Mouse (Mus musculus) liver, embryonic 13.5 days (tissue): ENCODE data around the gene Ep400. TPM values are rescaled to one million over a fixed set of nuclear protein-coding genes. Genes with fewer than 3 reads are reported as not detected.
"Not testable (repeated sequence)": the region's sequence is repeated elsewhere in the genome, so short reads cannot be mapped to it uniquely, and the experiment has no call there.

ENCODE experiments used
- ATAC-seq: fragments of 200-750 bp; cut with Nextera tagmentation; 2 replicates; pipeline ENCODE4 v1.8.0; 2017; ENCODE audit warnings: low read depth, mild to moderate bottlenecking, moderate number of reproducible peaks, moderate library complexity
- DNase-seq: peaks from one replicate; pipeline ENCODE4 v3.0.0; 2022
- H3K27ac ChIP-seq: fragments of 300-500 bp; sonication (generic); 2 replicates; pipeline ENCODE4 v1.5.1; 2015; ENCODE audit warnings: moderate library complexity, mild to moderate bottlenecking, inconsistent platforms
- H3K27me3 ChIP-seq: fragments of 300-500 bp; sonication (generic); 2 replicates; pipeline ENCODE4 v1.6.1; 2015; ENCODE audit warnings: mild to moderate bottlenecking, inconsistent platforms
- H3K36me3 ChIP-seq: fragments of 300-500 bp; sonication (generic); 2 replicates; pipeline ENCODE4 v1.6.1; 2015; ENCODE audit warnings: mild to moderate bottlenecking, inconsistent platforms
- H3K4me1 ChIP-seq: fragments of 300-500 bp; sonication (generic); replicated peaks from 2 replicates; pipeline ENCODE4 v1.6.1; 2015; ENCODE audit warnings: inconsistent platforms
- H3K4me2 ChIP-seq: fragments of 300-500 bp; sonication (generic); 2 replicates; pipeline ENCODE4 v1.6.1; 2015; ENCODE audit warnings: inconsistent platforms, mild to moderate bottlenecking, moderate library complexity
- H3K4me3 ChIP-seq: fragments of 300-500 bp; sonication (generic); replicated peaks from 2 replicates; pipeline ENCODE4 v1.5.1; 2015; ENCODE audit warnings: mild to moderate bottlenecking, inconsistent platforms
- H3K9ac ChIP-seq: fragments of 300-500 bp; sonication (generic); 2 replicates; pipeline ENCODE4 v1.6.1; 2015; ENCODE audit warnings: mild to moderate bottlenecking, inconsistent platforms
- H3K9me3 ChIP-seq: fragments of 300-500 bp; sonication (generic); replicated peaks from 2 replicates; pipeline ENCODE4 v1.6.1; 2016; ENCODE audit warnings: inconsistent platforms
- WGBS: fragments of 180-500 bp; shearing (Covaris S2); methylation state at CpG from one replicate; pipeline ENCODE4 v1.1.7; 2015; ENCODE audit not compliant: insufficient replicate concordance; 5-methylcytosine and 5-hydroxymethylcytosine counted together
- polyA plus RNA-seq: library from polyadenylated mRNA; unstranded; fragments of >200 nt; fragmentation: Nextera tagmentation; extraction: Ambion mirVana; gene quantifications from 2 replicates; pipeline ENCODE4 v1.2.1, GENCODE M21; 2015

Ep400 gene
- polyA plus RNA-seq, 1 experiment from 2014 or later = 15.7 TPM

DNA sequence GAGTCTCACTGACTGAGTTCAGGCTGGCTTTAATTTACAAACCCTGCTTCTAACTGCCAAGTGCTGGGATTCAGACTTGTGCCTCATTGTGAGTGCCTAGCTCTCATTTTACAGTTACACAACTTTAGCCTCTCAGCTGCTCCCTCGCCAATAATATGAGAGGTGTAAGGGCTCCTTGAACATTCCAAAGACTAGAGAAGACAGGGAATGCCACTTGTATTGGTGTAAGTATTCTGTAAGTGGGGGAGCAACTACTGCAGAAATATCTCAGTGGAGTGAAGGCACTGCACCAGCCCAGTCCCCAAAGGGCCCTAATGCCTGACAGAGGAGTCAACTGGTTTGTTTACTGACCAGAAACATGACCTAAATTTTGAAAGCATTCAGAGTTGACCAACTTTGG lies 42.7 kb downstream of the Ep400 start:
- whole genome bisulfite sequencing = 74% methylated on average over 1 of the region's 1 CpGs

DNA sequence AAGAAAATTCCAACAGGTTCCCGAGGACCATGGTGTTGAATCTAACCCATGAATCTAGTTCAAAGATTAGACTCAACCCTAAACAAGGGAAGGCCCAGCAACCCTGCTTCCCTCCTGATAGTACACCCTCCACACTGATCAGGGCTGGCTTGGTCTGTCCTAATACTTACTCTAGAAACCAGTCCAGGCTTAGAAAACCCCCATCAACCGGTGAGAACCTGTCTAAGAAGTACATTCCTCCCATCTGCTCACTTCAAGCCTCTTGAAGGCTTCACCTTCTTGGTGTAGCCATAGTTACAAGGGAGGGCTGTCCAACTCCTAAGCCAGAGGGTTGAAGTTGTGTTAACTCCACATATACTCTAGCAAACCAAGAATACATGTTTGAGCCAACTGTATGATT lies 47.0 kb downstream of the Ep400 start:
- ATAC-seq (no peak), DNase-seq (no peak)
- Histone ChIP-seq H3K9me3 (no peaks in the 10 kb centered on the region), H3K27ac (no peak overlapping the region), H3K27me3 (no peaks in the 10 kb centered on the region), H3K4me2 (no peak overlapping the region), H3K9ac (no peak overlapping the region), H3K4me3 (no peak overlapping the region), H3K4me1 (peaks cover 6% of the 10 kb centered on the region), H3K36me3 (peaks cover 87% of the 10 kb centered on the region)
- WGBS = 79% methylated on average over 2 of the region's 2 CpGs

More for the DNA sequence above, 42.7 kb downstream of the Ep400 start:
- H3K4me2 ChIP-seq = no peak overlapping the region
- H3K9ac ChIP-seq = no peak overlapping the region
- peaks cover 88% of the 10 kb centered on the region for H3K36me3 ChIP-seq
- ATAC-seq (no peak), DNase-seq (no peak)
- H3K27ac ChIP-seq = no peak overlapping the region
- H3K4me1 ChIP-seq = no peaks in the 10 kb centered on the region
- no peaks in the 10 kb centered on the region for H3K9me3 ChIP-seq
- H3K27me3 ChIP-seq = no peaks in the 10 kb centered on the region
- no peak overlapping the region for H3K4me3 ChIP-seq

DNA sequence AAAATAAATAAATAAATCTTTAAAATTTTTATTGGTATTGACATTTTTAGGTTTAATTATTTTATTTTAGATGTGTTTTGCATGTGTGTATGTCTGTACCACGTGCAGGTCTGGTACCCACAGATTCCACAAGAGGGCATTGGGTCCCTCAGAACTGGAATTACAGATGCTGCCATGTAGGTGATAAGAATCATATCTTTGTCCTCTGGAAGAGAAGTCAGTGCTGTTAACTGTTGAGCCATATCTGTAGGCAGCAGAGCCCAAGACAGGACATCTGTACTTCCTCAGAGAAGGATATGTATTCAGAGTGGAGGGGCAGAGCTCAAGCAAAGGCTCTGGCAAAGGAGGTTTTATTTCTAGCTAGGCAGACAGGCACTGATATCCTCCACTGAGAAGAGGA lies 49.1 kb downstream of the Ep400 start:
- H3K9me3 ChIP-seq, H3K9ac ChIP-seq, H3K4me2 ChIP-seq, H3K4me3 ChIP-seq, H3K27me3 ChIP-seq, H3K27ac ChIP-seq, H3K4me1 ChIP-seq: not testable (repeated sequence)
- peaks cover 83% of the 10 kb centered on the region for H3K36me3 ChIP-seq
- ATAC-seq = peak; percentile 89
- 35% methylated on average over 1 of the region's 1 CpGs for WGBS
- DNase-seq = peak; percentile 20

DNA sequence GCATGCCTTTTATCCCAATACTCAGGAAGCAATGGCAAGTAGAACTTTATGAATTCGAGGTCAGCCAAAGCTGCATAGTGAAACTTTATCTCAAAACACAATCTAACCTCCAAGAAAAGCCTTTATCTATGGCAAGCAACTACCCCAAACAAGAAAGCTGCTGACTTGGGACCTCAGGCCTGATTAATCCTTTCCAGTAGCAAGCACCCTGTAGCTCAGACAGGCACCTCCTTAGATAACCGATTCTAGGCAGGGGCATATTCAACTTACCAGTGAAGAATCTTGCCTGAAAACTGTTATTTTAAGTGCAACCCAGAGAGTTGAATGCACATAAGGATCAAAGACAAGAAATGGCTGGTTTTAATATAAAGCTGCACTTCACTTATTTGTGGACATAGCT lies 59.1 kb downstream of the Ep400 start:
- H3K27ac ChIP-seq = no peak overlapping the region
- DNase-seq (peak; percentile 5), ATAC-seq (peak; percentile 75)
- H3K36me3 ChIP-seq = peaks cover 64% of the 10 kb centered on the region
- H3K4me2 ChIP-seq = no peak overlapping the region
- peaks cover 18% of the 10 kb centered on the region for H3K4me1 ChIP-seq
- H3K9me3 ChIP-seq = no peaks in the 10 kb centered on the region
- H3K27me3 ChIP-seq = no peaks in the 10 kb centered on the region
- no peak overlapping the region for H3K9ac ChIP-seq
- H3K4me3 ChIP-seq = no peak overlapping the region
- 28% methylated on average over 2 of the region's 2 CpGs for WGBS

DNA sequence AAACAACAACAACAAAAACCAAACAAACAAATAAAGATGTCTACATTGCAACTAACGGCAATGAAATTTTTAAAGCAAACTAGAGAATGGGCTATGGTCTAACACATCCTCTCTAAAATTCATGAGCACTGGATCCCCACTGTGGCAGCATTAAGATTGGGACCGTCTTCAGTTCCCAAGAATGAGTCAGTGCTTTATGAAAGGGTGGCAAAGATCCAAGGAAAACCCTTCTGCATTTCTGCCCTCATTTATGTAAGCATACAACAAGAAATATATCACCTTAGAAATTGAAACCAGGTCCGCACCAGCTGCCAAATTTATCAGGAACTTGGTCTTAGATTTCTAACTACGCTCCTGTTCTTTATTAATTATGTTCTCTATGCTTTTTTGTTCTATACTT lies 61.3 kb downstream of the Ep400 start:
- DNase-seq (no peak), ATAC-seq (no peak)
- Histone ChIP-seq H3K9ac (no peak overlapping the region), H3K4me1 (peaks cover 18% of the 10 kb centered on the region), H3K4me3 (no peak overlapping the region), H3K9me3 (no peaks in the 10 kb centered on the region), H3K36me3 (peaks cover 81% of the 10 kb centered on the region), H3K27me3 (no peaks in the 10 kb centered on the region), H3K27ac (no peak overlapping the region), H3K4me2 (no peak overlapping the region)
- WGBS = 90% methylated on average over 4 of the region's 4 CpGs

DNA sequence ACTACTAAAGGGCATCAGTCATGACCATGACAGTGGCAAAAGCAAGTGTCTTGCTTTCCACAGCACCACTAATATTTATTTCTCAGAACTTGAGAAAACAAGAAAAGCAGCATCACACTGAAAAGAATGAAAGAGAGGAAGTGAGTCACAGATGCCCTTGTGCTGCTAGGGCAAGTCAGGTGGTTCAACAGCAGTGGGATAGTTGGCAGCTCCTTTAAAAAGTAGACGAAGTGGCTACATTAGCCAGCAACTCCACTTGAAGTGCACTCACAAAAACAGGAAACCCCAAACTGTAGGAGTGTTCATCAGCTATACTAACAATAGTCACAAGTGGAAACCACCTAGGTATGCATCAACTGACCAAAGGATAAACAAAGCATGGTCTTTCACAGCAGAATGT lies 66.5 kb downstream of the Ep400 start:
- Histone ChIP-seq H3K9me3 (no peaks in the 10 kb centered on the region), H3K36me3 (peaks cover 97% of the 10 kb centered on the region), H3K4me1 (no peaks in the 10 kb centered on the region), H3K27ac (no peak overlapping the region), H3K9ac (no peak overlapping the region), H3K4me2 (no peak overlapping the region), H3K4me3 (no peak overlapping the region), H3K27me3 (no peaks in the 10 kb centered on the region)
- 55% methylated on average over 1 of the region's 1 CpGs for WGBS
- no peak for ATAC-seq
- no peak for DNase-seq

DNA sequence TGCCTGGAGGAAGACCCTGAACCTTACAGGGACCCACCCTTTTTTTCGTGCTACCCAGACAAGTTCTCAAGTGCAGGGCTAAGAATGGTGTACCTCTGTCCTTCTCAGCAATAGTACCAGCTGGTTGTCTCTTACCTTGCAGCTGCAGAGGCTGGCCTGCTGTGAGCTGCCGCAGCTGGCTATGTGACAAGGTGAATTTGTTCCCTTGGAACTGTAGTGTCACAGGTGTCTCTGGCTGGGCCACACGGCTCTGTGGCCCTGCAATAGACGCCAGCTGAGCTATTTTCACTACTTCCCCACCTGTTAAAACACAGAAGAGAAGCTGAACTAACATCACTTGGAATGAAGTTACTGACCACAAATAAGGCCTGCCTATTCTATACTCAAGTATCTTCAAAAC lies 71.9 kb downstream of the Ep400 start:
- no peaks in the 10 kb centered on the region for H3K9me3 ChIP-seq
- H3K27ac ChIP-seq = no peak overlapping the region
- no peak for ATAC-seq
- no peak overlapping the region for H3K4me2 ChIP-seq
- no peak overlapping the region for H3K9ac ChIP-seq
- WGBS = 81% methylated on average over 4 of the region's 4 CpGs
- H3K4me3 ChIP-seq = no peak overlapping the region
- H3K4me1 ChIP-seq = no peaks in the 10 kb centered on the region
- peaks cover 95% of the 10 kb centered on the region for H3K36me3 ChIP-seq
- DNase-seq = no peak
- H3K27me3 ChIP-seq = no peaks in the 10 kb centered on the region

DNA sequence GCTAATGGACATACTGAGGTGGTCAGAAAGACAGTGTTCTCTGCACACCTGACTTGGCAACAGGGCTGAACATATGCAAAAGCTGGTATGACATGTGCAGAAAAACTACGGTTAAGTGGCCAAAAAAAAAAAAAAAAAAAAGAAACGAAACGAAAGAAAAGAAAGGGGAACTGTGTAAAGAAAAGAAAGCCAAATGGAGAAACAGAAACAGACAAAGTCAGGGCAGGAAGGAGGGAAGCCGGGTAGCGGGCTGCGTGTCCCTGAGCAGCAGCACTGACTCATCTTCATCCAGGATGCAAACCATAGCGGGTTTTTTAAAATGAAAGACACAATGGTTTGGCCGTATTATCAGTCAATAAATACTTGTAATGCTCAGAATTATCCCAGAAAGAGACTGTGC lies 88.5 kb downstream of the Ep400 start:
- no peak overlapping the region for H3K4me2 ChIP-seq
- peaks cover 96% of the 10 kb centered on the region for H3K36me3 ChIP-seq
- H3K4me1 ChIP-seq = no peaks in the 10 kb centered on the region
- 78% methylated on average over 7 of the region's 8 CpGs for WGBS
- ATAC-seq (no peak), DNase-seq (no peak)
- H3K9ac ChIP-seq = no peak overlapping the region
- H3K27me3 ChIP-seq = no peaks in the 10 kb centered on the region
- H3K4me3 ChIP-seq = no peak overlapping the region
- no peaks in the 10 kb centered on the region for H3K9me3 ChIP-seq
- no peak overlapping the region for H3K27ac ChIP-seq

DNA sequence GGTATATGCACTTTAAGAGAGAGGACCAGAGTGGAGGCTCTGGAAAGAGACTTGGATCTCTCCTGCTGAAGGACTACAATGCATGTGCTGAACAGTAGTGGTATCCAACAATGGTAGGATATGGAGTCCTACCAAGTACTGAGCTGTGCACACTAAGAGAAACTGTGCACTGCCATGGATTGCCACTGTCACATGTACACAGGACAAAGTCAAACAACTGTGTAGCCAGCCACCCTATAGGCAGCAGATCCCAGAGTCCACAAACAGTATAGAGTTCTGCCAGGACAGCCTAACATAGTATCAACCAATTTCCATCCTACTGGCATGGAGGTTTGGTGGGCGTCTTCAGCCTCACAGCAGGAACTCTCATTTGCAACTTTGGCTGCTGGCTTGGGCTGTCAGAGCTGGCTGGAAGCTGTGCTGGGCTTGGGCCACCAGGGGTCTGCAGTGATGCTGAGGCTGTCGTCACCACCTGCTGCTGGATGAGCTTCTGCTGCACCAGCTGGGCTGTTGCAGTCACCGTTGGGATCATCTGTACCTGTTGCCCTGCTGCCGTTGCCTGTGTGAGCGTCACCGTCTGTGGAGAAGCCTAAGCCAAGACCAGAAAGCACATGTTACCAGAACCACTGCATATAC lies 104.9 kb downstream of the Ep400 start:
- H3K9ac ChIP-seq = no peak overlapping the region
- H3K27ac ChIP-seq = no peak overlapping the region
- H3K4me1 ChIP-seq = no peaks in the 10 kb centered on the region
- no peaks in the 10 kb centered on the region for H3K27me3 ChIP-seq
- no peak for DNase-seq
- ATAC-seq = peak; percentile 41; the same call in 1 of the 2 replicates
- H3K4me3 ChIP-seq = no peak overlapping the region
- H3K4me2 ChIP-seq = no peak overlapping the region
- whole genome bisulfite sequencing = 80% methylated on average over 6 of the region's 6 CpGs
- no peaks in the 10 kb centered on the region for H3K9me3 ChIP-seq
- peaks cover 92% of the 10 kb centered on the region for H3K36me3 ChIP-seq

DNA sequence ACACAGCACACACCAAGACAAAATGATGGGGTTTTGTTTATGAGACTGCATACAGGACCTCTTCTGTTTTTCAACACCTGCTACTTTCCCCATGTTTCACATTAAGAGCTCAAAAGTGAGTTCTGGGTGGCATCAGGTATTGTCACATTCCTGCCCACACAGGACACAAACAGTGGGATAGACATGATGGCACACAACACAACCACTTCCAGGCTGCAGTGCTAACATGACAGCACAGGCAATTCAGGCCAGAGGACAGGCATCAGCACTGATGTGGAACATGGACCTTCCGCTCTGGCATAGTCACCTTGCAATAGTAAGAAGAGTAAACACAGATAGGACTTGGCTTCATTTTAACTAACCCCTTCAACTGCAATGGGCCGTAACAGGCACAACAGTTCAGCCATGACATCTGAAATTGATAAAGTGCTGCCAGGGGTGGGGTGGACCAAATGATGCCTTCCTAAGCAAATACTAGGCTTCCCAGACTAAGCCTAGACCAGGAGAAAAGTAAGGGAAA lies 105.7 kb downstream of the Ep400 start:
- 85% methylated on average over 2 of the region's 2 CpGs for WGBS
- H3K36me3 ChIP-seq = peaks cover 92% of the 10 kb centered on the region

DNA sequence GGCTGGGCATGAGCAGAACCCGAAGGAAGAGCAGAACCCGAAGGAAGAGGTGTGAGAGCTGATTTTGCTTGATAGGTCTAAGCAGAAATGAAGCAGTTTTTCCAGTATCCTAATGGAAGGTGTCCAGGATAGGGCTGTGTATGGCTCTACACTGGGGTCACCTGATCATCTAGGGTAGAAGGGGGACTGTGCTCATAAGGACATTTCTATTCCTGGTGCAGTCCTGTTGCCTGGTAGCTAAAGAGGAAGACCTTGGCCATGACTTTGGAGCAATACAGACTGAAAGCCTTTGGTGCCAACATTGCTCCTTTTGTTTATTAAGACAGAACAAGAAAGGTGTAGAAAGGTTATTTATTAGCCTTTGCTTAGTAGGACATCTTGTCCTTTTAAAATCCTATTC lies 106.5 kb downstream of the Ep400 start:
- H3K27me3 ChIP-seq = no peaks in the 10 kb centered on the region
- no peak overlapping the region for H3K9ac ChIP-seq
- ATAC-seq (no peak), DNase-seq (no peak)
- no peak overlapping the region for H3K4me2 ChIP-seq
- WGBS = 90% methylated on average over 2 of the region's 2 CpGs
- no peak overlapping the region for H3K27ac ChIP-seq
- H3K9me3 ChIP-seq = no peaks in the 10 kb centered on the region
- H3K36me3 ChIP-seq = peaks cover 92% of the 10 kb centered on the region
- no peaks in the 10 kb centered on the region for H3K4me1 ChIP-seq
- no peak overlapping the region for H3K4me3 ChIP-seq

More for the DNA sequence above, 105.7 kb downstream of the Ep400 start:
- H3K9me3 ChIP-seq = no peaks in the 10 kb centered on the region
- no peaks in the 10 kb centered on the region for H3K27me3 ChIP-seq
- no peak for ATAC-seq
- H3K27ac ChIP-seq = no peak overlapping the region
- DNase-seq = no peak
- H3K9ac ChIP-seq = no peak overlapping the region
- no peaks in the 10 kb centered on the region for H3K4me1 ChIP-seq
- H3K4me3 ChIP-seq = no peak overlapping the region
- no peak overlapping the region for H3K4me2 ChIP-seq

DNA sequence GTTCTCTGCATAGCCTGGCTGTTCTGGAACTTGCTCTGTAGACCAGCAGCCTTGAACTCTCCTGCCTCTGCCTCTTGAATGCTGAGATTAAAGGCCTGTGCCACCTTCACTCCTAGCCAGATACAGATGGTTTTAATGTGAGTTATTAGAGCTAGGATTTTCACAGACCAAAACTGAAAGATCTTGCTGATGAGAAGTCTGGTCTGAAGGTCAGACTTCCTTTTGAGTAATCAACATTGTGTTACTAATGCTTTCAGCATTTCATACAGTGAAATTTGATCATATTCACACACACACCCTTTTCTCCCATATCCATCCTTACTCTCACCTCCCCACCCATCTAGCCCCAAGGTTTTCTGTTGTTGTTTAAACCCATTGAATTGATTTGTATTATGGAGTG lies 110.8 kb downstream of the Ep400 start:
- no peak overlapping the region for H3K27ac ChIP-seq
- no peak overlapping the region for H3K4me3 ChIP-seq
- H3K4me1 ChIP-seq = peaks cover 6% of the 10 kb centered on the region
- ATAC-seq (no peak), DNase-seq (no peak)
- H3K9ac ChIP-seq = no peak overlapping the region
- no peak overlapping the region for H3K4me2 ChIP-seq
- H3K27me3 ChIP-seq = no peaks in the 10 kb centered on the region
- H3K9me3 ChIP-seq = no peaks in the 10 kb centered on the region
- peaks cover 92% of the 10 kb centered on the region for H3K36me3 ChIP-seq
